ENCODE assay signal across 13 mouse cellular contexts in the genomic region with DNA sequence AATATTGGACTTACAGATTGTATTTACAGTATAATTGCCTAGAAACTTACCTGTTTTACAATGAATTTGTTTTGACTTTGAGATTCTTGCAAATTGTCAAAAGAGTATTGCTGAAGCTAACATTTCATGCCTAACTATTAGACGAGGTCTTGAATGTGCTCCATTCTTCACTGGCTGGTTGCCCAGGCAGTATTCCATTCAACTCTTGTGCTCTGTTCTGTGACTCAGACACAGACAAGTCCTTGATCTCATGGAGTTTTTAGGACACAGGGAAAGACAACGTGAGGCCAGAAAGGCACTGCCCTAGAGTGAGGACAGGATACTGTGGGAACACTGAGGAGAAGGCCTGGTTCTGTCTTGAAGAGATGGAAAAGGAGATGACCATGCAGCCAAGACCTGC. TPM values are rescaled to one million over a fixed set of nuclear protein-coding genes. Genes with fewer than 3 reads are reported as not detected.
DNase-seq lines count a peak whose midpoint lies in the region; ATAC-seq and TF ChIP-seq lines count a peak whose summit lies in the region.
"Had no signal": no experiment of that assay in that cellular context is flagged by ENCODE, and none has a peak within 500 bp of the region (broad histone marks: within the 10 kb centered on the region; RNA-seq: fewer than 3 reads in every experiment).

No protein-coding gene starts in this region.

- WGBS in kidney, embryonic 15.5 days = 65% methylated on average over 2 of the region's 2 CpGs
- WGBS in liver, postnatal 0 days (ENCODE audit: insufficient replicate concordance) = 49% methylated on average over 2 of the region's 2 CpGs

- H3K4me2 ChIP-seq in kidney, embryonic 15.5 days = no peak overlapping the region
- H3K4me2 ChIP-seq in liver, postnatal 0 days (ENCODE audit: low read depth, low read length) = no peak overlapping the region
- H3K4me2 ChIP-seq: stomach, embryonic 15.5 days had no signal

- H3K9me3 ChIP-seq in kidney, embryonic 15.5 days (replicated peaks) = no peaks in the 10 kb centered on the region
- H3K9me3 ChIP-seq in liver, postnatal 0 days (ENCODE audit: low read length) = no peaks in the 10 kb centered on the region
- H3K9me3 ChIP-seq: stomach, embryonic 15.5 days had no signal

- no peak overlapping the region for H3K9ac ChIP-seq in kidney, embryonic 15.5 days
- no peak overlapping the region for H3K9ac ChIP-seq in liver, postnatal 0 days (replicated peaks)
- H3K9ac ChIP-seq: stomach, embryonic 15.5 days had no signal

- no peak for ATAC-seq in kidney, embryonic 15.5 days (replicated peaks; ENCODE audit: low FRiP score)
- no peak for ATAC-seq in liver, postnatal 0 days
- ATAC-seq: inflammation-experienced regulatory T-cells, adult 6 months had no signal

- no peaks in the 10 kb centered on the region for H3K4me1 ChIP-seq in kidney, embryonic 15.5 days
- H3K4me1 ChIP-seq in liver, postnatal 0 days (ENCODE audit: insufficient read depth) = no peaks in the 10 kb centered on the region
- H3K4me1 ChIP-seq: stomach, embryonic 15.5 days had no signal

- H3K27ac ChIP-seq in kidney, embryonic 15.5 days = no peak overlapping the region
- H3K27ac ChIP-seq in gastrocnemius, adult 2 months = no peak overlapping the region
- H3K27ac ChIP-seq in liver, postnatal 0 days (ENCODE audit: low read depth) = no peak overlapping the region
- H3K27ac ChIP-seq: stomach, embryonic 15.5 days had no signal

- H3K27me3 ChIP-seq in kidney, embryonic 15.5 days = no peaks in the 10 kb centered on the region
- H3K27me3 ChIP-seq in liver, postnatal 0 days (ENCODE audit: insufficient read depth, low read length) = no peaks in the 10 kb centered on the region
- H3K27me3 ChIP-seq: stomach, embryonic 15.5 days had no signal

- no peak overlapping the region for H3K4me3 ChIP-seq in kidney, embryonic 15.5 days (replicated peaks)
- H3K4me3 ChIP-seq in gastrocnemius, adult 2 months = no peak overlapping the region
- H3K4me3 ChIP-seq in liver, postnatal 0 days (ENCODE audit: low read depth, low read length) = no peak overlapping the region
- H3K4me3 ChIP-seq: myocyte; stomach, embryonic 15.5 days had no signal

- no peaks in the 10 kb centered on the region for H3K36me3 ChIP-seq in kidney, embryonic 15.5 days
- no peaks in the 10 kb centered on the region for H3K36me3 ChIP-seq in liver, postnatal 0 days (replicated peaks; ENCODE audit: insufficient read depth, low read length)
- H3K36me3 ChIP-seq: stomach, embryonic 15.5 days had no signal

- TF ChIP-seq CTCF in gastrocnemius, adult 2 months (IDR thresholded peaks at IDR 0.05) = no peak
- no peak for TF ChIP-seq CTCF in liver, postnatal 0 days (IDR thresholded peaks at IDR 0.05; ENCODE audit: low read depth)

- no peak for TF ChIP-seq EP300 in liver, postnatal 0 days (IDR thresholded peaks at IDR 0.05; ENCODE audit: low read depth)

- intact Hi-C loops in heart, postnatal 25 days (cut with DNase I) = no loop called here
- intact Hi-C loops in gastrocnemius, adult 2 months (cut with DNase I) = no loop called here

- DNase-seq in heart, adult 11 months = peak; percentile 87
- no peak for DNase-seq in heart, postnatal 25 days (ENCODE audit: low spot score)
- DNase-seq in kidney, postnatal 25 days = peak; percentile 45 to 46
- peak; percentile 85 to 91 for DNase-seq in adrenal gland, adult (ENCODE audit: inconsistent age in 2 of 2, low spot score in 1 of 2)
- peak; percentile 53 for DNase-seq in gastrocnemius, adult 2 months
- DNase-seq in left cerebral cortex, adult 18-20 months (ENCODE audit: low spot score in 2 of 2) = no peak
- DNase-seq in liver, postnatal 0 days = no peak
- DNase-seq: lung, adult 18-20 months; thymus, postnatal 14 days had no signal

RNA-seq across cellular contexts. Expression of a gene that starts 57.0 kb away (rescaled TPM):
- 10 to 100 TPM; 59.7 to 61.3 TPM for total RNA-seq in heart, postnatal 25 days (2021)
- 98.9 and 104 TPM in 2 replicates for polyA plus RNA-seq in kidney, embryonic 15.5 days (2015; fragmentation: Nextera tagmentation; extraction: Ambion mirVana)
- total RNA-seq in gastrocnemius, adult 2 months (2021) = 100 to 1,000 TPM; 126 to 135 TPM
- total RNA-seq in left cerebral cortex, adult 18-20 months (2021) = 10 to 100 TPM; 83.2 to 85.1 TPM
- polyA plus RNA-seq in liver, postnatal 0 days (2015; fragmentation: Nextera tagmentation; extraction: Ambion mirVana) = 54.8 TPM in 2 replicates

Comparison
In these comparisons a context has a peak if more than half of its experiments do, and no peak if none do; other contexts are left out.
1. DNase-seq: peak in heart, adult 11 months (single experiment), kidney, postnatal 25 days (2 of 2), adrenal gland, adult (2 of 2) and gastrocnemius, adult 2 months (single experiment); none in heart, postnatal 25 days (single experiment), left cerebral cortex, adult 18-20 months (0 of 2) and liver, postnatal 0 days (single experiment).